Mouse (Mus musculus): ENCODE results near the gene Dbnl. TPM values are rescaled to one million over a fixed set of nuclear protein-coding genes. Genes with fewer than 3 reads are reported as not detected.
A peak's percentile ranks its signal among the peaks of the same experiment; 100 is the strongest.

Gene Dbnl
- polyA plus RNA-seq, 1 experiment from 2014 or later: 82.7 TPM

DNA sequence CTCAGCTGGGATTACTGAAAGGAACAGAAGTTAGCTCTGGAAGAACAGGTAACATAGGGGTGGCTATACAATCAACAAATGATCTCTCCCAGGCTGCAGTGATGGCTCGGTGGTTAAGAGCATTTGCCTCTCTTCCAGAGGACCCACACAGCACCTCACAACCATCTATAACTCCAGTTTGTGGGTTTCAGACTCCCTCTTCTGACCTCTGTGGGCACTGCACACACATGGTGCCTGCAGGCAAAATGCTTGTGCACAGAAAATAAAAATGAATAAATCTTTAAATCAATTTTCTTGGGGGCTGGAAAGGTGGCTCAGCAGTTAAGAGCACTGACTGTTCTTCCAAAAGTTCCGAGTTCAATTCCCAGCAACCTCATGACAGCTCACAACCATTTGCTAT lies 9.8 kb upstream of the Dbnl start:
- Histone ChIP-seq H3K36me3 (ENCODE audit: insufficient read depth, low read length) (peaks cover 6% of the 10 kb centered on the region; the same call in 1 of the 2 replicates), H3K9me3 (replicated peaks; ENCODE audit: low read length) (no peaks in the 10 kb centered on the region), H3K27ac (no peak overlapping the region), H3K27me3 (ENCODE audit: insufficient read depth, low read length) (no peaks in the 10 kb centered on the region), H3K9ac (ENCODE audit: low read depth, low read length) (no peak overlapping the region), H3K4me2 (ENCODE audit: low read length) (no peak overlapping the region), H3K4me1 (replicated peaks; ENCODE audit: insufficient read depth, low read length) (no peaks in the 10 kb centered on the region), H3K4me3 (replicated peaks; ENCODE audit: low read depth, low read length) (no peak overlapping the region)
- peak; percentile 56 for TF ChIP-seq CTCF (IDR thresholded peaks at IDR 0.05; ENCODE audit: low read depth)
- DNase-seq (ENCODE audit: low spot score) (no peak), ATAC-seq (replicated peaks; ENCODE audit: low FRiP score, low read depth) (no peak)
- 83% methylated on average over 2 of the region's 2 CpGs for WGBS

DNA sequence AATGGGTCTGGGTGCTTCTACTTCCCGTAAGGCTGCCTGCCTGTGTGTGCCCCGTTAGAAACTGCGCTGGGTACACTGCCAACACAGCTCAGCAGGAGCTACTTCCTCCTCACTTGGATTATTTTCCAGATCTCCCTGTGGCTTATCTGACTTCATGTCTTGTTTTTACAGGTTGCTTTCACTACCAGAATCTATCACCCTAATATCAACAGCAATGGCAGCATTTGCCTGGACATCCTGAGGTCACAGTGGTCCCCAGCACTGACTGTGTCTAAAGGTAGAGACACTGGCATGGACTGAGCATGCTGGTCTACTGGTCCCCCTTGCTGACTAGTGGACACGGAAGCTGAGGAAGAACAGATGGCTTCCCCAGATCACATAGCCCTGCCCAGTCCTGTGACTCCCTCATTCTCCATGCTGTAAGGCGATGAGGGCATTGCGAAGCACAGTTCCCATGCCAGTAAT lies 8.2 kb upstream of the Dbnl start:
- no peak overlapping the region for H3K4me2 ChIP-seq (ENCODE audit: low read length)
- no peak for DNase-seq (ENCODE audit: low spot score)
- no peaks in the 10 kb centered on the region for H3K27me3 ChIP-seq (ENCODE audit: insufficient read depth, low read length)
- TF ChIP-seq CTCF (IDR thresholded peaks at IDR 0.05; ENCODE audit: low read depth): no peak
- peaks cover 6% of the 10 kb centered on the region; the same call in 1 of the 2 replicates for H3K36me3 ChIP-seq (ENCODE audit: insufficient read depth, low read length)
- no peak overlapping the region for H3K27ac ChIP-seq
- no peaks in the 10 kb centered on the region for H3K4me1 ChIP-seq (replicated peaks; ENCODE audit: insufficient read depth, low read length)
- no peak for ATAC-seq (replicated peaks; ENCODE audit: low FRiP score, low read depth)
- no peak overlapping the region for H3K4me3 ChIP-seq (replicated peaks; ENCODE audit: low read depth, low read length)
- 90% methylated on average over 6 of the region's 6 CpGs for WGBS
- H3K9me3 ChIP-seq (replicated peaks; ENCODE audit: low read length): no peaks in the 10 kb centered on the region
- no peak overlapping the region for H3K9ac ChIP-seq (ENCODE audit: low read depth, low read length)

DNA sequence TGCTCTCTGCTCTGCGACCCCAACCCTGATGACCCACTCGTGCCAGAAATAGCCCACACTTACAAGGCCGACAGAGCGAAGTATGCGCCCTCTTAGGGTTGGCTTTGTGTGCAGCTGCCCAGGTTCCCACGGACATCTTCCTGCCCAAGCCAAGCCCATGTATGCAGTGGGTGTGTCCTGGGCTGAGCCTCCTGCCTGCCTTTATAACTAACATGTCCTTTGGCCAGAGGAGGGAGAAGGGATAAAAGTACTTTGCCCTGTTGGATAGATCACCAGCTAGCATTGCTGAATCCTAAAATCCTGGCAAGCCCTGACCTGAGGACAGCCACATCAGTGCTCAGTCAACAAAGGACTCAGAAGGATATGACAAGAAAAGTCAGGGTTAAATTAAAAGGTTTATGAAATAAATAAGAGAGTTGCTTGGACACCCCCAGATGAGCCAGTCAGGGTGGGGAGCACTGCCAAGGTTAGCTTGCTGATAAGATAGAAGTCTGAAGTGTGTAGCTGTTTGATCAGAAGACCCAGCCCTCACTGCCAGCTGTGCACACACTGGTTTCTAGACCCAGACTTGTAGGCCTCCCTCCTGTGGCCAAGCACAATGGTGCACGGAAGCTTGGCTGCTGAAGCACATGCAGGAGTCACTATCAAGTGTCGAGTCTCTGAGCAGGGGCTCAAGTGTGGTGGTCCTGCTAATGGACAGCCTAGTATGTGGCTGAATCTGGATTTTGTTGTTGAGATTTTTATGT lies 5.9 kb upstream of the Dbnl start:
- Histone ChIP-seq H3K9ac (ENCODE audit: low read depth, low read length) (no peak overlapping the region), H3K4me3 (replicated peaks; ENCODE audit: low read depth, low read length) (no peak overlapping the region), H3K36me3 (ENCODE audit: insufficient read depth, low read length) (peaks cover 6% of the 10 kb centered on the region; the same call in 1 of the 2 replicates), H3K4me1 (replicated peaks; ENCODE audit: insufficient read depth, low read length) (0 out of 2 replicates have a peak, but pooled peaks cover 4% of the 10 kb centered on the region), H3K27me3 (ENCODE audit: insufficient read depth, low read length) (no peaks in the 10 kb centered on the region), H3K4me2 (ENCODE audit: low read length) (no peak overlapping the region), H3K9me3 (replicated peaks; ENCODE audit: low read length) (no peaks in the 10 kb centered on the region), H3K27ac (no peak overlapping the region)
- TF ChIP-seq CTCF (IDR thresholded peaks at IDR 0.05; ENCODE audit: low read depth): peak; percentile 54
- ATAC-seq (replicated peaks; ENCODE audit: low FRiP score, low read depth) (0 out of 2 replicates have a peak, but pooled peaks have one; percentile 18), DNase-seq (ENCODE audit: low spot score) (no peak)
- 74% methylated on average over 8 of the region's 8 CpGs for WGBS

DNA sequence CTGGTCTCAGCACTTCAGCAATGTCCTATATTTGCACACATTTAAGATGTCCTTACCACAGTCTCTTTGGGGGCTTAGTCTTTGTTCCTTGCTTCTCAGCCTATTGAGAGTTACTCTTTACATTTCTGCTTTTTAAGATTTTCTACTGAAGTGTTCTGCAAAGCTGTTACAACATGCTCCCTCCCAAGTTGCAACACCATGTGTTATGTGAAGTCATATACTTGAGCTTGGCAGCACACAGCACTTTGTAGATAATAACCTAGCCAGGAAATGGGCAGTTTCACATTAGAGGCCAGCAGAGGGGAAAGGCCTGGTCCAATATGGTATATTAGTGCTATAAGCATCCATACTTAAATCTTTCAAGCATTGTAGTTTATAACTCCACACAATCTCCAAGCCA lies 2.6 kb upstream of the Dbnl start:
- Histone ChIP-seq H3K9me3 (replicated peaks; ENCODE audit: low read length) (no peaks in the 10 kb centered on the region), H3K9ac (ENCODE audit: low read depth, low read length) (no peak overlapping the region), H3K27ac (no peak overlapping the region), H3K4me2 (ENCODE audit: low read length) (no peak overlapping the region), H3K36me3 (ENCODE audit: insufficient read depth, low read length) (peaks cover 6% of the 10 kb centered on the region; the same call in 1 of the 2 replicates), H3K4me1 (replicated peaks; ENCODE audit: insufficient read depth, low read length) (peaks cover 15% of the 10 kb centered on the region; the same call in 1 of the 2 replicates), H3K27me3 (ENCODE audit: insufficient read depth, low read length) (no peaks in the 10 kb centered on the region), H3K4me3 (replicated peaks; ENCODE audit: low read depth, low read length) (no peak overlapping the region)
- no peak for TF ChIP-seq CTCF (IDR thresholded peaks at IDR 0.05; ENCODE audit: low read depth)
- DNase-seq (ENCODE audit: low spot score) (no peak), ATAC-seq (replicated peaks; ENCODE audit: low FRiP score, low read depth) (no peak)

DNA sequence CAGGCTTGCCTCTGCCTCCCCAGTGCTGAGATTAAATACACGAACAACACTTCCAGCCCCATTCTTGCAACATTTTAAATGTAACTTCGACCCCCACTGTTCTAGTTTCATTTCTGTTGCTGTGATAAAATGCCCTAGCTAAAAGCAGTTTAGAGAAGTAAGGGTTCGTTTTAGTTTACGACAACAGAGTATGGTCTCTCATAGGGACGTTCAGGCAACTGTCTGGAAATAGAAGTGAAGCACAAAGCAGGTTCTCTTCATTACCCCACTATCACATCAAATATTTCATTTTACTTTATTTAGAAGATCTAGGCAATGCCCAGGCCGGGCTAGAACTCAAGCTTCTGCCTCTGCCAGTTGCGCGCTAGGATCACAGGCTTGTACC lies 625 bp upstream of the Dbnl start:
- no peak for DNase-seq (ENCODE audit: low spot score)
- TF ChIP-seq CTCF (IDR thresholded peaks at IDR 0.05; ENCODE audit: low read depth): no peak
- peak overlapping the region; percentile 93 for H3K4me2 ChIP-seq (ENCODE audit: low read length)
- H3K4me1 ChIP-seq (replicated peaks; ENCODE audit: insufficient read depth, low read length): peaks cover 15% of the 10 kb centered on the region; the same call in 1 of the 2 replicates
- ATAC-seq (replicated peaks; ENCODE audit: low FRiP score, low read depth): no peak
- no peaks in the 10 kb centered on the region for H3K27me3 ChIP-seq (ENCODE audit: insufficient read depth, low read length)
- peak overlapping the region; percentile 90 for H3K27ac ChIP-seq
- 32% methylated on average over 8 of the region's 8 CpGs for WGBS
- no peaks in the 10 kb centered on the region for H3K9me3 ChIP-seq (replicated peaks; ENCODE audit: low read length)
- peak overlapping the region; percentile 72 for H3K9ac ChIP-seq (ENCODE audit: low read depth, low read length)
- H3K36me3 ChIP-seq (ENCODE audit: insufficient read depth, low read length): peaks cover 10% of the 10 kb centered on the region; the same call in 1 of the 2 replicates
- H3K4me3 ChIP-seq (replicated peaks; ENCODE audit: low read depth, low read length): peak overlapping the region; percentile 61

DNA sequence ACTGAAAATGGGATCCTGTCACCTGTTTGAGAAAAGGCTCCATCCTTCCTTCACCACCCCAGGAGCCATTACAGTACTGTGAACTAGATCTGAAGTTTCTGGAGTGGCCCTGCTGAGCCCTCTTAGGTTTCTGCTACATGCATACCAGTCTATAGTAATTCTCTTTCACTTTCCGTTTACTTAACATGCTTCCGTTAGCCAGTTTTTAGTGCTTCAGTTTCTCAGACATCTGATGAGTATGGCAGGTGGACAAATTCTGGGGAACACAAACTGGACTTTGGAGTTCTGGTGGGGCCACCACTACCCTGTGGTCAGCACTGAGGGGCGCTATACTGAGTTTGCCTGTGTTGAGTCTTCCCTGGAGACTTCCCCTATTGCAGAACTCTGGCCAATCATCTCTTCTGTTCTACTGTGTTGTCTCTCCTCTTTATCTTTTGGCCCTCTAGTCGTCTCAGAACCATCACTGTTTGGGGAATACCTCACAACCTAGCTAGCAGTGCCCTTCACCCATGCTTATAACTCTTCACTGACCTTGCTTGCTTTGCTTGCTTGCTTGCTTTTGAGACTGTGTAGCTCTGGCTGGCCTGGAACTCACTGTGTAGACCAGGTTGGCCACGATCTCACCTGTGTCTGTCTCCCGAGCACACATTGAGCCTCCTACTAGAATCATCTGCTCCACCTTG lies 924 bp downstream of the Dbnl start:
- no peak for ATAC-seq (replicated peaks; ENCODE audit: low FRiP score, low read depth)
- 60% methylated on average over 6 of the region's 6 CpGs for WGBS
- no peaks in the 10 kb centered on the region for H3K9me3 ChIP-seq (replicated peaks; ENCODE audit: low read length)
- peak overlapping the region; percentile 61 for H3K4me3 ChIP-seq (replicated peaks; ENCODE audit: low read depth, low read length)
- H3K9ac ChIP-seq (ENCODE audit: low read depth, low read length): peak overlapping the region; percentile 72
- H3K27ac ChIP-seq: peak overlapping the region; percentile 90
- peak; percentile 47 for DNase-seq (ENCODE audit: low spot score)
- peak overlapping the region; percentile 93 for H3K4me2 ChIP-seq (ENCODE audit: low read length)
- H3K27me3 ChIP-seq (ENCODE audit: insufficient read depth, low read length): no peaks in the 10 kb centered on the region
- peaks cover 22% of the 10 kb centered on the region for H3K36me3 ChIP-seq (ENCODE audit: insufficient read depth, low read length)
- peak; percentile 25; the same call in 1 of the 2 replicates for TF ChIP-seq CTCF (IDR thresholded peaks at IDR 0.05; ENCODE audit: low read depth)
- peaks cover 15% of the 10 kb centered on the region; the same call in 1 of the 2 replicates for H3K4me1 ChIP-seq (replicated peaks; ENCODE audit: insufficient read depth, low read length)
